Mouse (Mus musculus) neural tube, embryonic 12.5 days (tissue): Measurements from ENCODE around the gene Gnai3. TPM values are rescaled to one million over a fixed set of nuclear protein-coding genes. Genes with fewer than 3 reads are reported as not detected.
A peak's percentile ranks its signal among the peaks of the same experiment; 100 is the strongest.

ENCODE experiments used
- ATAC-seq: fragments of 200-750 bp; cut with Nextera tagmentation; 2 replicates; pipeline ENCODE4 v1.8.0; 2017; ENCODE audit warnings: low read depth, mild to moderate bottlenecking, moderate TSS enrichment, moderate library complexity; ENCODE audit not compliant: low FRiP score
- H3K27ac ChIP-seq: fragments of 300-500 bp; sonication (generic); 2 replicates; pipeline ENCODE4 v1.5.1; 2016
- H3K27me3 ChIP-seq: fragments of 300-500 bp; sonication (generic); replicated peaks from 2 replicates; pipeline ENCODE4 v1.6.1; 2016; ENCODE audit warnings: mild to moderate bottlenecking
- H3K36me3 ChIP-seq: fragments of 300-500 bp; sonication (generic); 2 replicates; pipeline ENCODE4 v1.6.1; 2016; ENCODE audit warnings: mild to moderate bottlenecking
- H3K4me1 ChIP-seq: fragments of 300-500 bp; sonication (generic); 2 replicates; pipeline ENCODE4 v1.6.1; 2016
- H3K4me2 ChIP-seq: fragments of 300-500 bp; sonication (generic); replicated peaks from 2 replicates; pipeline ENCODE4 v1.6.1; 2016; ENCODE audit warnings: mild to moderate bottlenecking
- H3K4me3 ChIP-seq: fragments of 300-500 bp; sonication (generic); 2 replicates; pipeline ENCODE4 v1.5.1; 2016
- H3K9ac ChIP-seq: fragments of 300-500 bp; sonication (generic); 2 replicates; pipeline ENCODE4 v1.6.1; 2016; ENCODE audit warnings: mild to moderate bottlenecking
- H3K9me3 ChIP-seq: fragments of 300-500 bp; sonication (generic); 2 replicates; pipeline ENCODE4 v1.6.1; 2016; ENCODE audit warnings: mild to moderate bottlenecking
- WGBS: fragments of 180-500 bp; shearing (Covaris S2); methylation state at CpG from one replicate; pipeline ENCODE4 v1.1.7; 2016; 5-methylcytosine and 5-hydroxymethylcytosine counted together
- polyA plus RNA-seq: library from polyadenylated mRNA; unstranded; fragments of >200 nt; fragmentation: Nextera tagmentation; extraction: Ambion mirVana; gene quantifications from 2 replicates; pipeline ENCODE4 v1.2.1, GENCODE M21; 2016

The Gnai3 gene
- polyA plus RNA-seq, 1 experiment from 2014 or later, result 189 TPM

DNA sequence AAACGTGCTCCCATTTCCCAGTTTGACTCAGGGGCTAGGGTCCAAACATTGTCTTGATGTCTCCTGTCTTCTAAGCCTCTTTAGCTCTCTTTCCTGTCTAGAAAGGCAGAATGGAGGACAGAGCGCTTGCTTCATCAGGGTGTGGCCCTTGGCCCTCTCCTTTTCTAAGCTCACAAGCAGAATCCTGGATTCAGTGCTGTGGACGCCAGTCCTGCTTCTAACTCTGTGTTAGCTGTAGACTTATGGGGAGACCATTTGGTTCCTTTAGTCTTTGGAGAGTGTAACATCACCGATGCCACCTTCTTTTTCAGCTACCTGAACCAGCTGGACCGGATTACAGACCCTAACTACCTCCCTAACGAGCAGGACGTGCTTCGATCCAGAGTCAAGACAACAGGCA, 48.3 kb downstream of the Gnai3 start:
- ATAC-seq, result no peak
- WGBS, result 88% methylated on average over 8 of the region's 8 CpGs

DNA sequence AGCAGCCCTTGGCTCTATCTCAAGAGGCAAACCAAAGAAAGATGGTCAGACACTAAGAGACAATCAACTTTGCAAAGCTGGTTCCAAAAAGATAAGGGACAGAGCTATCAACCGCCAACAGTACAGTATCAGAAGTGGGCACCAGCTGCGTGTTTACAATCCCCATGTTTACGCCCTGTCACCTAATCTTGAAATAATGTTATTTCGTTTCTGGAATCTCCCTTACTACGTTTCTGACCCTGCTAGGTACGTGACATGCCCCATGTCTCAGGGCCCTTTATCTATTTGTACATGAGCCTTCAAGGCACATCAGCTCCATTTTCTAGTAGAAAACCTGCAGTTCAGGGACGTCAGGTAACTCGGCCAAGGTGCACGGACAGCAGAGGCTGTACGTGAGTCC, 49.2 kb downstream of the Gnai3 start:
- no peaks in the 10 kb centered on the region; the same call in 1 of the 2 replicates for H3K36me3 ChIP-seq
- H3K4me2 ChIP-seq, result no peak overlapping the region
- ATAC-seq, result no peak
- 89% methylated on average over 10 of the region's 10 CpGs for WGBS
- H3K9ac ChIP-seq, result no peak overlapping the region
- no peaks in the 10 kb centered on the region for H3K27me3 ChIP-seq
- H3K27ac ChIP-seq, result no peak overlapping the region
- no peaks in the 10 kb centered on the region for H3K9me3 ChIP-seq
- no peak overlapping the region for H3K4me3 ChIP-seq
- H3K4me1 ChIP-seq, result no peaks in the 10 kb centered on the region

More for the DNA sequence above, 48.3 kb downstream of the Gnai3 start:
- H3K4me3 ChIP-seq, result no peak overlapping the region
- no peak overlapping the region for H3K9ac ChIP-seq
- H3K4me2 ChIP-seq, result no peak overlapping the region
- no peaks in the 10 kb centered on the region; the same call in 1 of the 2 replicates for H3K36me3 ChIP-seq
- no peaks in the 10 kb centered on the region for H3K4me1 ChIP-seq
- H3K27me3 ChIP-seq, result no peaks in the 10 kb centered on the region
- no peaks in the 10 kb centered on the region for H3K9me3 ChIP-seq
- no peak overlapping the region for H3K27ac ChIP-seq

DNA sequence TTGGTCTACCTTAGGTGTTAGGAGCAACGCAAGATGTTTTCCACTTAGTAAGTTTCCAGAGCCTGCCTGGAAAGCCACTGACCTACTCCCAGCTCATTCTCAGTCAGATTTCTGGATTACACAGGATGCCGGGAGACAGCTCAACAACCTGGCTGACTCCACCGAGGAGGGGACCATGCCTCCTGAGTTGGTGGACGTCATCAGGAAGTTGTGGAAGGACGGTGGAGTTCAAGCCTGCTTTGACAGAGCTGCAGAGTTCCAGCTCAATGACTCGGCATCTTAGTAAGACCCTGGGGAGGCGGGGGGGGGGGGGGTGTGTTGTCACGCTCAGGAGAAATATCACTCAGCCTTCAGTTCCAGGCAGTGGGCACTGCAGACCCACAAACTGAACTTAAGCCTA, 49.7 kb downstream of the Gnai3 start:
- Histone ChIP-seq H3K4me2 (no peak overlapping the region), H3K9ac (no peak overlapping the region), H3K36me3 (no peaks in the 10 kb centered on the region; the same call in 1 of the 2 replicates), H3K27ac (no peak overlapping the region), H3K9me3 (no peaks in the 10 kb centered on the region), H3K27me3 (no peaks in the 10 kb centered on the region), H3K4me3 (no peak overlapping the region), H3K4me1 (no peaks in the 10 kb centered on the region)
- no peak for ATAC-seq
- 85% methylated on average over 8 of the region's 8 CpGs for WGBS

DNA sequence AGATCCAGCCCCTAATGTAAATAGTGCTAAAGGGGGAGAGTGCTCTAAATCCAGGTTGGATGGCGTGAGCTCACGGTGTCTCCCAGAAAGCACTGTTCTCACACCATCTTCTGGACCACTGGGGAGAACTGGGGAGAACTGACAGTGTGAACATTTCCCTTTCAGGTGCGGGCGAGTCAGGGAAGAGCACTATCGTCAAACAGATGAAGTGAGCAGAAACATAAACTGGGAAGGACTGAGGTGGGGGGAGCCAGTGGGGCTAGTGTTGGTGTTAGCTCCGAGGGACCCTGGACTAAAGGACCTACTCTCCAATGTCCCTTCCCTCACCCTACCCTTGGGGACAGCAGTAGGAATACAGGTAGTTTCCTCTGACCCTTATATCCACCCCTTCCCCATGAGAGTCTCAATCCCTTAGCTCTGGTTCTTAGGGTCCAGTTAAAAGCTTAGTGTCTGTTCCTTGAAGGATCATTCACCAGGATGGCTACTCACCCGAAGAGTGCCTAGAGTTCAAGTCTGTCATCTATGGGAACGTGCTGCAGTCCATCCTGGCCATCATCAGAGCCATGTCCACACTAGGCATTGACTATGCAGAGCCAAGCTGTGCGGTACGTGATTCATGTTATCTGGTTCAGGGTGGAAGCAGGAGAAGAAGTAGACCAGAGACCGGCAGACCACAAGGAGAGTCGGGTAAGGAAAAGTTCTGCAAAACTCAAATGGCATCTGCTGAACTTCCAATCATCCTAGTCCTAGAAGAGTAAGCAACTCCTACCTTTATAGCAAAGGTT, 50.8 kb downstream of the Gnai3 start:
- Histone ChIP-seq H3K4me1 (no peaks in the 10 kb centered on the region), H3K36me3 (no peaks in the 10 kb centered on the region; the same call in 1 of the 2 replicates), H3K9ac (no peak overlapping the region), H3K4me3 (no peak overlapping the region), H3K27me3 (no peaks in the 10 kb centered on the region), H3K27ac (no peak overlapping the region), H3K9me3 (no peaks in the 10 kb centered on the region), H3K4me2 (no peak overlapping the region)
- WGBS, result 91% methylated on average over 12 of the region's 12 CpGs
- ATAC-seq, result no peak

DNA sequence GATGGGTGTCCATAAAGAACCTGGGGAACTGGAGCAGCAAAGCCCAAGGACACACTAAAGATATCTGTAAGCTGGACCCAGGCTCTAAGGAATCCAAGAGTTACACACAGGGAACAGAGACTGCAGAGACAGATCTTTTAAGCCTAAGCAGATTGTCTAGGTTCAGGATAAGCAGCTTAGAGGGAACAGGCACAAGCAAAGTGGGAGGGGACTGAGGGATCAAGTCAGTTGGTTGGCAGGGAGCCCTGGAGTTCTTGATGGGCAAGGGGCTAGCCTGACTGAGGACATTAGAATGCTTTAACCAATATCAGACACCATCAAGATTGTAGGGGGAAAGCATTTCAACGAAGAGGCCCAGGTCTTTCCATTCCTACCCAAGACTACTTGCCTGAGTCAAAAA, 51.8 kb downstream of the Gnai3 start:
- Histone ChIP-seq H3K36me3 (no peaks in the 10 kb centered on the region), H3K27me3 (no peaks in the 10 kb centered on the region), H3K9me3 (no peaks in the 10 kb centered on the region), H3K4me3 (no peak overlapping the region), H3K27ac (no peak overlapping the region), H3K4me2 (no peak overlapping the region), H3K9ac (no peak overlapping the region), H3K4me1 (no peaks in the 10 kb centered on the region)
- WGBS, result 97% methylated on average over 1 of the region's 1 CpGs
- no peak for ATAC-seq

DNA sequence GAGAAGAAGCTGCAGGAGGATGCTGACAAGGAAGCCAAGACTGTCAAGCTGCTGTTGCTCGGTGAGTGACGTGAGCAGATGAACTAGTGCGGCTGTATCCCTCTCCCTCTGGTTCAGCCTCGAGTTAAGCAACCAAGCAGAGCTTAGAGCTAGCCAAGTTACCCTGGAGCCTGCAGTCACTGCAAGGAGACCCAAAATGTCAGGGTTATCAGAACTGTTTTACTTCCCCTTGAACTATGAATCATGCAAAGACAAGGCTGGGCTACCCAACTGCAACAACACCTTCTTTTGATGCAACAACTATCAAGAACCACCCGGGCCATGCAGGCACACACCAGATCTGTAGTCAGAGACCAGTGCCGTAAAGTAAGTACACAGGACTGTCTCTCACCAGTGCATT, 52.6 kb downstream of the Gnai3 start:
- WGBS, result 78% methylated on average over 6 of the region's 6 CpGs
- no peak for ATAC-seq
- no peak overlapping the region for H3K4me2 ChIP-seq
- H3K4me1 ChIP-seq, result peaks cover 3% of the 10 kb centered on the region; the same call in 1 of the 2 replicates
- H3K4me3 ChIP-seq, result no peak overlapping the region
- no peak overlapping the region for H3K27ac ChIP-seq
- H3K9me3 ChIP-seq, result no peaks in the 10 kb centered on the region
- H3K9ac ChIP-seq, result no peak overlapping the region
- no peaks in the 10 kb centered on the region for H3K27me3 ChIP-seq
- no peaks in the 10 kb centered on the region for H3K36me3 ChIP-seq

DNA sequence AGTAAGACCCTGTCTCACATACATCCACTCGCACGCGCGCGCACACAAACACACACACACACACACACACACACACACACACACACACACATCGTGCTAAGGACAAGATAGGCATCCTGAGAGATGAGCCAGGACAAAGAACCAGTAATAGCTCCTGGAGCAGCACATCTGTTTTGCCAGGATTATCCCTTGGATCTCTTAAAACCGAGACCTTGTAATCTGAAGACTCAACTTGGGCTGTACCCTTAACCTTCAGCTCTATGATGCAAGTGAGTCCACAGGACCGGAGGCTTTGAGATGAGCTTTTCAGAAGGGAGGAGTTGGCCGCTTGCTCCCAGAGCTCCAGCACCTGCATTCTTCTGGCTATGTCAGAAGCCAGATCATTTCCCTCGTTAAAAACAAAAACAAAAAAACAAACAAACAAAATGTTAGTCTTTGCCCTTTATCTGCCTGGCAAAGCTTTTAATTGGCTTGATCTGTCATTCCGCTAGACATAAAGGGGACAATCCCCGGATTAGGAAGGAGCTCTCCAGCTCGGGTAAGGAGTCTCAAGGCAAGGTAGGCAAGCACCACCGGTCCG, 53.3 kb downstream of the Gnai3 start, which contains the start of gene Gnat2:
Gene Gnat2 (plus strand): TSS at position 254 of the 580 bp plus-strand sequence.
- Histone ChIP-seq H3K4me3 (no peak within 1 kb of the TSS), H3K9me3 (no peaks in the 10 kb centered on the region), H3K27me3 (no peaks in the 10 kb centered on the region), H3K4me2 (no peak within 1 kb of the TSS), H3K9ac (no peak within 1 kb of the TSS), H3K36me3 (no peaks in the 10 kb centered on the region), H3K27ac (no peak within 1 kb of the TSS), H3K4me1 (peaks cover 3% of the 10 kb centered on the region; the same call in 1 of the 2 replicates)
- ATAC-seq, result no peak
- 87% methylated on average over 15 of the region's 15 CpGs for WGBS

DNA sequence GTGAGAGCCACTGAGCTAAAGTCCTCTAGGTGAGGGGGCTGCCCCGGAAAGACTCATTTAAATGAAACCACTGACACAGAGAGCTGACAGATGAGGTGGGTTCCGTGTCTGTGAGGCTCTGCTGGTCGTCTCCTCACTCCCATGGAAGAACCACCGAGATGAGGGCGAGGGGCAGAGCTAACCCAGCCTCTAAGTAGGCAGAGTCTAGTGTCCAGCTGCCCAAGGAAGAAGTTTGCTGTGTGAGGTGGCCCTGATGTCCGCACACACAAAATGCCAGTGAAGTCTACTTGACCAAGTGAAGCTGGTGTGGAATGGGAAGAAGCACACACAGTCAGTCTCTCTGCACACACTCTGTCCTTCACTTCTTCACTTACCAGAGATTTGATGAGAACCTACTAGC, 53.9 kb downstream of the Gnai3 start:
- Histone ChIP-seq H3K27me3 (no peaks in the 10 kb centered on the region), H3K4me1 (peaks cover 6% of the 10 kb centered on the region; the same call in 1 of the 2 replicates), H3K9me3 (no peaks in the 10 kb centered on the region), H3K4me2 (no peak overlapping the region), H3K9ac (no peak overlapping the region), H3K27ac (no peak overlapping the region), H3K4me3 (no peak overlapping the region), H3K36me3 (no peaks in the 10 kb centered on the region)
- ATAC-seq, result no peak
- 67% methylated on average over 6 of the region's 6 CpGs for WGBS

DNA sequence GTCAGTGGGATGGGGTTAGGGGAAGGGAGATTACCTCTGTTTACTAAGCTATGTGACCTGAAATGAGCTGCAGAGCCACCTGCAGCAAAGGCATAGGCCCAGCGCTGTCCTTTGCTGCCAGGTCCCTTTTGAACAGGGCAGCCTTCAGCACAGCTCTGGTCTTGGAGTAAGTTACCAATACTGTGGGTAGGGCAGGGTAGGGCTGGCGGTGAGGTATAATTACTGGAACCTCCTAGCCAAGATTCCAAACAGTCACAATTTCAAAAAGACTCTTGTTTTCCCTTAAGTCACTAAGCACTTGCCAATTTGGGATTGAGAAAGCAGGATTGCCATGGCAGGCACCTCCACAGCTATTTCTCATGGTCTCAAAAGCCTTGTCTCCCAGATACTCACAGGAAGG, 55.4 kb downstream of the Gnai3 start:
- 75% methylated on average over 2 of the region's 2 CpGs for WGBS
- no peak for ATAC-seq
- Histone ChIP-seq H3K4me2 (no peak overlapping the region), H3K4me3 (no peak overlapping the region), H3K36me3 (no peaks in the 10 kb centered on the region), H3K9ac (no peak overlapping the region), H3K9me3 (no peaks in the 10 kb centered on the region), H3K27ac (no peak overlapping the region), H3K27me3 (no peaks in the 10 kb centered on the region), H3K4me1 (peaks cover 19% of the 10 kb centered on the region)

DNA sequence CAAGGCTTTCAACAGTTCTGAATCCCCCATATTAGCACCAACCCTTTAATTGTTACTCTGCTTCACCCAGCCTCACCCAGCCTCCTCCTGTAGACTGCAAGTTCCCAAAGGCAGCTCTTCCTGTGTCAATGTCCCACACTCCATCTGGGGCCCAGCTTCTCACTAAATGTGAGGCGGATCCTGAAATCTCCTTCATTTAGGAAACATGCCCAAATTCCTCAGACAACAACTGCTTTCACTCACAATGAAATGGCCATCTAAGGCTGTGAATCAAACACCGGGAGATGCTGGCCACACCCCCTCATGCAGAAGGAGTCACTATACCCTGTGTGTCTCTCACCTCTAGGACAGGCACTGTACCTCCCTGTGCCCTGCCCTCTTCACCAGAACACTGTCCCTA, 56.0 kb downstream of the Gnai3 start:
- no peak for ATAC-seq

DNA sequence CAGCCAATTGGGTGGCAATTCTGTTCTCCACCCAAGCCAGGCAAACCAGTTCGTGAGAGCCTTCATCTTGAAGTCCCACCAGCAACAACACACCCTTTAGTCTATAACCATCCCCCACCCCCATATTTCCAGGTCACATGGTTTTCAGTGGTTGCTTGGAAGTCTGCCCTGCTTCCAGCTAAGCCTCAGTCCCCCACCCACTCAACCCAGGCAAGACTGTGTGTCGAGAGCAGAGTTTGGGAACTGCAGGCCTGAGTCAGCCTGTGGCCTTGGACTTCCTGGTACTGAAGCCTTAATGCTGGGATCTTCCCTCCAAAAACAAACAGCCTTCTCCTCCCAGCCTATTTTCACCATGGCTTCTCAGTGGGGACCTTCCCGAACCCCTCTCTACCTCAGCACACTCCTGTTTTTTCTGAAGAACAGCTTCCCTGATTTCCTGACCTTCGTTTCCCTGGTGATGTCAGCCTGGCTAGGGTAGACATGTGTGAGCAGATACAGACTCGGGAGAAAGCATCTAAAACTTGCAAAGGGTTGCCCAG, 57.0 kb downstream of the Gnai3 start:
- no peak overlapping the region for H3K9ac ChIP-seq
- H3K27ac ChIP-seq, result no peak overlapping the region
- WGBS, result 51% methylated on average over 5 of the region's 5 CpGs

More for the DNA sequence above, 56.0 kb downstream of the Gnai3 start:
- 36% methylated on average over 2 of the region's 2 CpGs for WGBS
- Histone ChIP-seq H3K4me2 (no peak overlapping the region), H3K36me3 (no peaks in the 10 kb centered on the region), H3K4me3 (no peak overlapping the region), H3K9me3 (no peaks in the 10 kb centered on the region), H3K27me3 (no peaks in the 10 kb centered on the region), H3K9ac (no peak overlapping the region), H3K4me1 (peaks cover 23% of the 10 kb centered on the region), H3K27ac (no peak overlapping the region)

DNA sequence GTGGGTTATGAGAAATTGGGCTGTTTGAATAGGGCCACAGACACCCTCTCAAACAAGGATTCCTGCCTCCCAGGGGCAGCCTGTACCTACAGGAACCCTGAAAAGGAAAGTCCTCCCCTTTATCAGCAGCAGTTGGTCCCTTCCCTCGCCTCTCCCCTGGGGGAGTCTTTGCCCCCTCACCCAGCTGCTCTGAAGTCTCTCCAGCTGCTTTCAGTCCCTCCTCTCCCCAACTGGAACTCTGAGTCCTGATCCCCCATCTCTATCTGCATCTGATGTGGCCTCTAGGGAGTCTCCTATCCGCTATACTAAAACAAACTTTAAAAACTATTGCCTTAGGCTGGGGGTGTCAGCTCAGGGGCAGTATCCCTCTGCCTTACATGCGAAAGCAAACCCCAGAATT, 58.6 kb downstream of the Gnai3 start:
- no peaks in the 10 kb centered on the region for H3K27me3 ChIP-seq
- no peak overlapping the region for H3K27ac ChIP-seq
- WGBS, result 88% methylated on average over 3 of the region's 3 CpGs

More for the DNA sequence above, 57.0 kb downstream of the Gnai3 start:
- H3K4me1 ChIP-seq, result peaks cover 33% of the 10 kb centered on the region
- no peak overlapping the region for H3K4me2 ChIP-seq
- no peaks in the 10 kb centered on the region for H3K27me3 ChIP-seq
- H3K36me3 ChIP-seq, result no peaks in the 10 kb centered on the region
- no peak for ATAC-seq
- no peaks in the 10 kb centered on the region for H3K9me3 ChIP-seq
- H3K4me3 ChIP-seq, result no peak overlapping the region

More for the DNA sequence above, 58.6 kb downstream of the Gnai3 start:
- Histone ChIP-seq H3K36me3 (no peaks in the 10 kb centered on the region), H3K4me1 (peaks cover 47% of the 10 kb centered on the region), H3K9me3 (no peaks in the 10 kb centered on the region), H3K9ac (no peak overlapping the region), H3K4me3 (no peak overlapping the region), H3K4me2 (0 out of 2 replicates have a peak overlapping the region, but pooled peaks have one; percentile 100)
- no peak for ATAC-seq
